Mouse (Mus musculus) G1E (cell line): ENCODE results near the gene Mxi1. TPM values are rescaled to one million over a fixed set of nuclear protein-coding genes. Genes with fewer than 3 reads are reported as not detected.

ENCODE experiments used
- ATAC-seq: 2 replicates; pipeline ENCODE4 v1.8.0; 2016; ENCODE audit warnings: mild to moderate bottlenecking; ENCODE audit not compliant: insufficient number of reproducible peaks, poor library complexity, low FRiP score, severe bottlenecking; ENCODE audit errors: extremely low read depth
- DNase-seq: peaks from one replicate; pipeline ENCODE4 v3.0.0; 2012; ENCODE audit warnings: low spot score
- H3K27me3 ChIP-seq: 2 replicates; pipeline ENCODE4 v1.6.1; 2012; ENCODE audit warnings: mild to moderate bottlenecking, low read length, inconsistent platforms; ENCODE audit not compliant: insufficient read depth
- H3K36me3 ChIP-seq: replicated peaks from 2 replicates; pipeline ENCODE3; 2012; ENCODE audit warnings: mild to moderate bottlenecking, inconsistent platforms
- H3K4me1 ChIP-seq: 2 replicates; pipeline ENCODE4 v1.6.1; 2012; ENCODE audit warnings: low read depth, low read length, inconsistent platforms, mixed read lengths; ENCODE audit not compliant: insufficient read depth
- H3K4me3 ChIP-seq: 2 replicates; pipeline ENCODE4 v1.5.1; 2012; ENCODE audit warnings: low read depth, mild to moderate bottlenecking, inconsistent platforms, low read length, moderate library complexity, mixed read lengths
- H3K9me3 ChIP-seq: replicated peaks from 2 replicates; pipeline ENCODE4 v1.6.1; 2012; ENCODE audit warnings: inconsistent platforms
- CTCF ChIP-seq: IDR thresholded peaks from 2 replicates; pipeline ENCODE4 v1.5.1; 2012; ENCODE audit warnings: low read depth, low read length, inconsistent platforms, mixed read lengths
- GATA1 ChIP-seq: IDR thresholded peaks from 2 replicates; pipeline ENCODE4 v1.6.1; 2012; ENCODE audit warnings: borderline replicate concordance, low read length, inconsistent platforms, mixed read lengths
- GATA2 ChIP-seq: IDR thresholded peaks from 2 replicates; pipeline ENCODE4 v1.6.1; 2012; ENCODE audit warnings: low read depth, low read length, inconsistent platforms, borderline replicate concordance
- POLR2AphosphoS5 ChIP-seq: IDR thresholded peaks from 2 replicates; pipeline ENCODE4 v1.6.1; 2012; ENCODE audit warnings: low read depth, low read length, inconsistent platforms; ENCODE audit not compliant: insufficient replicate concordance
- TAL1 ChIP-seq: conservative IDR thresholded peaks from 2 replicates; pipeline ENCODE4 v1.6.1; 2012; ENCODE audit warnings: low read depth, low read length, inconsistent platforms, mixed read lengths
- polyA plus RNA-seq: library from polyadenylated mRNA; stranded (reverse); fragments of >175 nt; gene quantifications from 2 replicates; pipeline ENCODE4 v1.2.3, GENCODE M21; 2012
- total RNA-seq, 2 experiments: library from RNA; stranded (forward) in 1 of 2; stranded (reverse) in 1 of 2; fragments of 200-1000 nt in 1 of 2; fragments of >200 nt in 1 of 2; fragmentation: Nextera tagmentation in 1 of 2; gene quantifications; 2 replicates each; pipeline ENCODE4 v1.2.3; 2014 to 2017

Mxi1 gene
- 45.8 and 74.6 TPM in 2 replicates for total RNA-seq (2014; fragmentation: Nextera tagmentation)
- total RNA-seq (2017) = 43.0 and 47.1 TPM in 2 replicates
- polyA plus RNA-seq = 20.5 and 23.4 TPM in 2 replicates

GRCm38 (mm10) chr19:53310348-53310747, at the start of gene Mxi1:
Mxi1 (plus strand) TSS chr19:53310518.
- Histone ChIP-seq H3K27me3 (peaks cover 13% of the 10 kb centered on the region), H3K9me3 (no peaks in the 10 kb centered on the region), H3K36me3 (peaks cover 7% of the 10 kb centered on the region), H3K4me3 (peak within 1 kb of the TSS; percentile 95), H3K4me1 (peaks cover 31% of the 10 kb centered on the region)
- ATAC-seq (peak; percentile 32), DNase-seq (peak; percentile 76)
- TF ChIP-seq GATA2 = no peak
- no peak for TF ChIP-seq POLR2AphosphoS5
- TF ChIP-seq TAL1 = no peak
- no peak for TF ChIP-seq GATA1
- no peak for TF ChIP-seq CTCF

GRCm38 (mm10) chr19:53260828-53261227, 49.5 kb upstream of the Mxi1 start:
- H3K4me1 ChIP-seq = peaks cover 42% of the 10 kb centered on the region

GRCm38 (mm10) chr19:53262061-53262460, 48.3 kb upstream of the Mxi1 start:
- peaks cover 47% of the 10 kb centered on the region for H3K27me3 ChIP-seq
- DNase-seq (no peak), ATAC-seq (no peak)
- no peaks in the 10 kb centered on the region for H3K9me3 ChIP-seq
- peaks cover 32% of the 10 kb centered on the region for H3K4me1 ChIP-seq
- no peak overlapping the region for H3K4me3 ChIP-seq
- TF ChIP-seq GATA2 = no peak
- TF ChIP-seq TAL1 = no peak
- TF ChIP-seq CTCF = no peak
- no peak for TF ChIP-seq POLR2AphosphoS5
- no peak for TF ChIP-seq GATA1
- H3K36me3 ChIP-seq = no peaks in the 10 kb centered on the region

More at GRCm38 (mm10) chr19:53260828-53261227, 49.5 kb upstream of the Mxi1 start:
- ATAC-seq = no peak
- Histone ChIP-seq H3K9me3 (no peaks in the 10 kb centered on the region), H3K27me3 (peaks cover 42% of the 10 kb centered on the region), H3K4me3 (no peak overlapping the region), H3K36me3 (no peaks in the 10 kb centered on the region)
- DNase-seq = no peak
- TF ChIP-seq GATA1 (no peak), TAL1 (no peak), POLR2AphosphoS5 (no peak), GATA2 (no peak), CTCF (no peak)

- TF ChIP-seq TAL1 = no peak
- TF ChIP-seq GATA2 = no peak
- TF ChIP-seq CTCF = no peak
- no peak for TF ChIP-seq GATA1
- TF ChIP-seq POLR2AphosphoS5 = no peak
- no peaks in the 10 kb centered on the region for H3K36me3 ChIP-seq
- peaks cover 13% of the 10 kb centered on the region for H3K4me1 ChIP-seq
- H3K4me3 ChIP-seq = no peak overlapping the region
- H3K27me3 ChIP-seq = peaks cover 45% of the 10 kb centered on the region
- H3K9me3 ChIP-seq = no peaks in the 10 kb centered on the region
- DNase-seq (no peak), ATAC-seq (no peak)
Observed at GRCm38 (mm10) chr19:53263859-53264733, 46.2 kb upstream of the Mxi1 start.

- Histone ChIP-seq H3K4me3 (no peak overlapping the region), H3K4me1 (peaks cover 4% of the 10 kb centered on the region), H3K27me3 (peaks cover 45% of the 10 kb centered on the region), H3K36me3 (no peaks in the 10 kb centered on the region), H3K9me3 (no peaks in the 10 kb centered on the region)
- no peak for ATAC-seq
- DNase-seq = no peak
- TF ChIP-seq CTCF (no peak), POLR2AphosphoS5 (no peak), TAL1 (no peak), GATA2 (no peak), GATA1 (no peak)
Observed at GRCm38 (mm10) chr19:53264821-53265727, 45.2 kb upstream of the Mxi1 start.

- peaks cover 45% of the 10 kb centered on the region for H3K27me3 ChIP-seq
- no peak for DNase-seq
Observed at GRCm38 (mm10) chr19:53267305-53267704, 43.0 kb upstream of the Mxi1 start.

More at GRCm38 (mm10) chr19:53267305-53267704, 43.0 kb upstream of the Mxi1 start:
- no peak for TF ChIP-seq CTCF
- no peak for TF ChIP-seq TAL1
- TF ChIP-seq GATA2 = no peak
- no peak for TF ChIP-seq GATA1
- TF ChIP-seq POLR2AphosphoS5 = no peak
- H3K9me3 ChIP-seq = no peaks in the 10 kb centered on the region
- ATAC-seq = no peak
- no peaks in the 10 kb centered on the region; the same call in 1 of the 2 replicates for H3K4me1 ChIP-seq
- H3K4me3 ChIP-seq = no peak overlapping the region
- no peaks in the 10 kb centered on the region for H3K36me3 ChIP-seq
